Mouse (Mus musculus) left cerebral cortex, adult 2 months (tissue): Measurements from ENCODE around the gene Ephb6. TPM values are rescaled to one million over a fixed set of nuclear protein-coding genes. Genes with fewer than 3 reads are reported as not detected.

Source experiments
- DNase-seq, 2 experiments: peaks; one replicate each; pipeline ENCODE4 v3.0.0; 2021 to 2022; ENCODE audit warnings: low spot score in 2 of 2, mixed read lengths in 1 of 2; ENCODE audit errors: extremely low spot score in 1 of 2
- H3K27ac ChIP-seq: fragments of 200-600 bp; 2 replicates; pipeline ENCODE4 v1.8.1; 2022
- H3K4me3 ChIP-seq: fragments of 200-600 bp; 2 replicates; pipeline ENCODE4 v1.8.1; 2022
- CTCF ChIP-seq: fragments of 200-600 bp; IDR thresholded peaks from 2 replicates; pipeline ENCODE4 v1.8.1; 2022; ENCODE audit warnings: antibody characterized with exemption, mild to moderate bottlenecking, moderate library complexity
- intact Hi-C: fragments of 180-260 bp; cut with DNase I; formaldehyde crosslinking; loops from one replicate; pipeline ENCODE4 v1.15.1; 2025
- total RNA-seq, 2 experiments: library from RNA; stranded (reverse); gene quantifications; 2 replicates each; pipeline ENCODE4 v1.2.3; 2021

Gene Ephb6
- total RNA-seq, 2 experiments from 2014 or later, result 118 to 130 TPM

GRCm38 (mm10) chr6:41630791-41631190, 25.5 kb downstream of the Ephb6 start:
- H3K27ac ChIP-seq, result no peak overlapping the region
- TF ChIP-seq CTCF, result peak; percentile 35
- intact Hi-C loops, result loop anchor here (2.0 to 5.0 kb wide), 2 partner anchors 128 to 147 kb away; partner anchors contain the start of gene Olfr459
- DNase-seq, result no peak
- no peak overlapping the region for H3K4me3 ChIP-seq

- TF ChIP-seq CTCF, result no peak
- Histone ChIP-seq H3K27ac (peak overlapping the region; percentile 62), H3K4me3 (no peak overlapping the region)
- intact Hi-C loops, result loop anchor here (2.0 to 5.0 kb wide), 2 partner anchors 127 to 146 kb away; partner anchors contain the start of gene Olfr459
- DNase-seq, result no peak
Measured at GRCm38 (mm10) chr6:41631549-41631948, 26.3 kb downstream of the Ephb6 start.

DNA sequence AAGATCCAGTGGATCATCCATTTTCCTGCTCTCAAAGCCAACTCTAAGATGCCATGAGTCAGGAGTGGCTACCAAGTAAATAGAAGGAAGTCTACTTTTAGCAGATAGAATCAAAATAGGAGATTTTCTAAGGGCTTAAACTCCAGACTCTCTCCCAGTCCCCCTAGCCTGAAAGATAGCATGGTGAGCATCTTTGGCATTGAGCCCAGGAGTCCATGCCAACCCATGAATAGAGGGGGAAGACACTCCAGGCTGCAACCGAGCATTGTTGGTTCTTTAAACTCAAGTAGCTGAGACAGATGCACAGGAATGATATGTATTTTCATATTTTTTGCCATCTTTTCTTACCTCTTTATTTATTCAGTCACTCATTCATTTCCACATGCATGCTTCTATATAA, 29.9 kb downstream of the Ephb6 start:
- TF ChIP-seq CTCF, result no peak
- Histone ChIP-seq H3K27ac (peak overlapping the region; percentile 16; the same call in 1 of the 2 replicates), H3K4me3 (peak overlapping the region; percentile 43)
- no peak for DNase-seq
- intact Hi-C loops, result no loop called here

DNA sequence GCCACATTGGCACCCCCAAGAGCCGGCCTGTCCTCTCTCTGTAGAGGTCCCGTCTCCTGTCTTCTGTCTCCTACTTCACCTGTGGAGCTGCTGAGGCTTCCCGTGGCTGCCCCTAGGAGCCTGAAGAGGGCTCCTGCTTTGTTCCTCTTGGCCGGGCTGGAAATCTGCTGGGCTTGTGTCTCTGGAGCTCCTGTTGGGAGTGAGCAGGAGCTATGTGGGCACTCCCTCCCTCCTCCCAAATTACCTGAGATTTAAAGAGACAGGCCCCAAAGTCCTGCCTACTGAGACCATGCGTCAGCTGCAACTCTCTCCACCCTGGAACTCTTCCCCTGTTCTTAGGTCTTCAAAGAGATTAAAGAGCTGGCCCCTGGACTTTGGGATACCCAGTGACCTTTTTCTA, 30.9 kb downstream of the Ephb6 start, which contains the start of gene Trpv6:
Gene Trpv6 (minus strand): TSS at position 228 of the 400 bp plus-strand sequence.
- Histone ChIP-seq H3K27ac (peak within 1 kb of the TSS; percentile 82), H3K4me3 (peak within 1 kb of the TSS; percentile 43)
- TF ChIP-seq CTCF, result no peak
- DNase-seq, result no peak
- intact Hi-C loops, result no loop called here

GRCm38 (mm10) chr6:41637393-41637792, 32.1 kb downstream of the Ephb6 start:
- TF ChIP-seq CTCF, result no peak
- no peak overlapping the region for H3K27ac ChIP-seq
- no peak overlapping the region for H3K4me3 ChIP-seq
- no peak for DNase-seq
- intact Hi-C loops, result no loop called here

GRCm38 (mm10) chr6:41637927-41638506, 32.7 kb downstream of the Ephb6 start:
- Histone ChIP-seq H3K27ac (no peak overlapping the region), H3K4me3 (no peak overlapping the region)
- intact Hi-C loops, result no loop called here
- DNase-seq, result no peak
- no peak for TF ChIP-seq CTCF

GRCm38 (mm10) chr6:41640449-41640848, 35.2 kb downstream of the Ephb6 start:
- Histone ChIP-seq H3K27ac (no peak overlapping the region), H3K4me3 (no peak overlapping the region)
- intact Hi-C loops, result no loop called here
- TF ChIP-seq CTCF, result no peak
- DNase-seq, result no peak

- intact Hi-C loops, result no loop called here
- Histone ChIP-seq H3K27ac (no peak overlapping the region), H3K4me3 (no peak overlapping the region)
- no peak for TF ChIP-seq CTCF
- no peak for DNase-seq
Measured at GRCm38 (mm10) chr6:41641173-41641866, 36.0 kb downstream of the Ephb6 start.

GRCm38 (mm10) chr6:41642765-41643164, 37.5 kb downstream of the Ephb6 start:
- no peak overlapping the region for H3K27ac ChIP-seq
- TF ChIP-seq CTCF, result no peak
- no peak for DNase-seq
- intact Hi-C loops, result no loop called here
- H3K4me3 ChIP-seq, result no peak overlapping the region

- TF ChIP-seq CTCF, result no peak
Measured at GRCm38 (mm10) chr6:41643227-41643626, 37.9 kb downstream of the Ephb6 start.

DNA sequence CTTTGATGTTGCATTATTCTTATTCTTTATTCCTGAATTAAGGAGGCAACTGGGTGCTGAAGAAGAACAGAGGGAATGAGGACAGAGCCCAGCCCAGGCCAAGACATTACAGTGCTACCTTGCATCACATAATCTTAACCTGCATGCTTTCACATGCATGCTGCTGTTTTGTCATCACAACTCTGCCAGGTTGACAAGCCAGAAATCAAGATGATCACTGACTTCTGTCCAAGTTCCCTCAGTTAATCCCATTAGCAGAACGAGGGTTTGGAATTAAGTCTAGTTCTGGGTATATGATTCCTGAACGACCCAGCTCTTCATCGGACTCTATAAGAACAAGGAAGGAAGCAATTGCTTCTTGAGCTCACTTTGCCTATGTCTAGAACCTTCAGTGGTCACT, 40.9 kb downstream of the Ephb6 start:
- no peak overlapping the region for H3K27ac ChIP-seq
- intact Hi-C loops, result no loop called here
- DNase-seq, result no peak
- no peak overlapping the region for H3K4me3 ChIP-seq
- no peak for TF ChIP-seq CTCF

More at GRCm38 (mm10) chr6:41643227-41643626, 37.9 kb downstream of the Ephb6 start:
- intact Hi-C loops, result no loop called here
- no peak overlapping the region for H3K4me3 ChIP-seq
- no peak for DNase-seq
- no peak overlapping the region for H3K27ac ChIP-seq

DNA sequence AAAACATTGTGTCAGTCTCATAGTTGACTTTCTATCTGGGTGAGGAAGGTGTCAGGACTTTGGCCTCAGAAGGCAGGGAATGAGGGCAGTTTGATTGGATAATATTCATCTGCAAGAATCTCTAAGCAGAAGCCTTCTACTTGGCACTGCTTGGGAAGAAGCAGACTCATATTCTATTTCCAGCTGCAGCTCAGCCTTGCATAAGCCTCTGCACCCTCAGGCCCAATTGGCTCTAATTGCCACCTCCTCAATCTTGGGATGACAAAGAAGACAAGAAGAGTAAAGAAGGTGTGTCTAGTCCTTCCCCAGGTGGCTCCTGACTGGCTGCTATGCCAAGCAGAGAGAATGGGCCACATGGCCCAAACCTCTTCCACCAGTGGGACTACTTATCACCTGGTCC, 41.4 kb downstream of the Ephb6 start:
- H3K4me3 ChIP-seq, result no peak overlapping the region
- no peak for TF ChIP-seq CTCF
- intact Hi-C loops, result no loop called here
- H3K27ac ChIP-seq, result no peak overlapping the region
- no peak for DNase-seq

DNA sequence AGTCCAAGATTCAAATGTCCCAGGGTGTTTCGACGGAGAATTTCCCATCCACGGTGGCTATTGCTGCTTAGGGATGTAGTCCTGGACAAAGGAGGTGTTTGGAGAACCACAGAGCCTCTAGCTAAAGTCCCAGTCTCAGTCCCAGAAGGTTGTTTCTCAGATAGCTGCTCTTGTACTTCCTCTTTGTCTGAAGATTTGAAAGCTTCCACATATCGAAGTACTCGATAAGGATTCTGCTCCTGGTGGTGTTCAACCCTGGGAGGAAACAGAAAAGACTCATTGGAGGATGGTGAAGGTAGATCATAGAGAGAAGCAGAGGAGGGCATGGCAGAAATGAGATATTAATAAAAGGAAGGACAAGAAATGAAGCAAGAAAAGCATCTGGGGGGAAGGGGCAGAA, 47.9 kb downstream of the Ephb6 start:
- Histone ChIP-seq H3K4me3 (no peak overlapping the region), H3K27ac (no peak overlapping the region)
- intact Hi-C loops, result no loop called here
- DNase-seq, result no peak
- TF ChIP-seq CTCF, result no peak
